In genomic region chr14:24216064-24216463, GRCm38 (mm10) we compare ENCODE assay signal across 15 mouse cellular contexts. TPM values are rescaled to one million over a fixed set of nuclear protein-coding genes. Genes with fewer than 3 reads are reported as not detected.
DNase-seq lines count a peak whose midpoint lies in the region; ATAC-seq and TF ChIP-seq lines count a peak whose summit lies in the region.
"Had no signal": no experiment of that assay in that cellular context is flagged by ENCODE, and none has a peak within 500 bp of the region (broad histone marks: within the 10 kb centered on the region; RNA-seq: fewer than 3 reads in every experiment).

No protein-coding gene starts in this region.

- no peak overlapping the region for H3K4me3 ChIP-seq in layer of hippocampus, adult 2 months
- no peak overlapping the region for H3K4me3 ChIP-seq in embryonic facial prominence, embryonic 15.5 days (replicated peaks)
- no peak overlapping the region for H3K4me3 ChIP-seq in limb, embryonic 12.5 days (replicated peaks)
- H3K4me3 ChIP-seq in hindbrain, embryonic 13.5 days, result no peak overlapping the region
- H3K4me3 ChIP-seq: gastrocnemius, adult 2 months; heart, embryonic 12.5 days; hindbrain, embryonic 15.5 days had no signal

- no peak for DNase-seq in layer of hippocampus, adult 2 months (ENCODE audit: low spot score in 2 of 2)
- DNase-seq in layer of hippocampus, adult 9-10 months (ENCODE audit: low spot score), result no peak
- peak; percentile 81 for DNase-seq in kidney, adult 9 months
- no peak for DNase-seq in thymus, postnatal 36 days
- DNase-seq in layer of hippocampus, adult 8-10 months (ENCODE audit: low spot score in 2 of 2), result no peak
- DNase-seq: cerebellum, postnatal 10 days; gastrocnemius, adult 2 months; liver, postnatal 0 days; midbrain, embryonic 14.5 days; right cerebral cortex, adult 18-20 months had no signal

- H3K4me1 ChIP-seq in embryonic facial prominence, embryonic 15.5 days, result peaks cover 84% of the 10 kb centered on the region
- H3K4me1 ChIP-seq in limb, embryonic 12.5 days (replicated peaks), result peaks cover 90% of the 10 kb centered on the region
- peaks cover 76% of the 10 kb centered on the region for H3K4me1 ChIP-seq in hindbrain, embryonic 13.5 days (replicated peaks)

- H3K36me3 ChIP-seq in embryonic facial prominence, embryonic 15.5 days, result no peaks in the 10 kb centered on the region
- H3K36me3 ChIP-seq in limb, embryonic 12.5 days, result no peaks in the 10 kb centered on the region
- no peaks in the 10 kb centered on the region for H3K36me3 ChIP-seq in hindbrain, embryonic 13.5 days
- H3K36me3 ChIP-seq: heart, embryonic 12.5 days; hindbrain, embryonic 15.5 days had no signal

- H3K4me2 ChIP-seq in embryonic facial prominence, embryonic 15.5 days (replicated peaks), result no peak overlapping the region
- no peak overlapping the region; the same call in 1 of the 2 replicates for H3K4me2 ChIP-seq in limb, embryonic 12.5 days
- H3K4me2 ChIP-seq in hindbrain, embryonic 13.5 days, result no peak overlapping the region
- H3K4me2 ChIP-seq: heart, embryonic 12.5 days; hindbrain, embryonic 15.5 days had no signal

- no peaks in the 10 kb centered on the region for H3K27me3 ChIP-seq in embryonic facial prominence, embryonic 15.5 days
- H3K27me3 ChIP-seq in limb, embryonic 12.5 days, result no peaks in the 10 kb centered on the region
- no peaks in the 10 kb centered on the region for H3K27me3 ChIP-seq in hindbrain, embryonic 13.5 days
- H3K27me3 ChIP-seq: heart, embryonic 12.5 days; hindbrain, embryonic 15.5 days had no signal

- no peaks in the 10 kb centered on the region for H3K9me3 ChIP-seq in embryonic facial prominence, embryonic 15.5 days (replicated peaks)
- H3K9me3 ChIP-seq in limb, embryonic 12.5 days, result no peaks in the 10 kb centered on the region
- H3K9me3 ChIP-seq in hindbrain, embryonic 13.5 days, result no peaks in the 10 kb centered on the region
- H3K9me3 ChIP-seq: heart, embryonic 12.5 days; hindbrain, embryonic 15.5 days had no signal

- peak overlapping the region; percentile 62; the same call in 1 of the 2 replicates for H3K27ac ChIP-seq in layer of hippocampus, adult 2 months
- no peak overlapping the region for H3K27ac ChIP-seq in embryonic facial prominence, embryonic 15.5 days (replicated peaks)
- H3K27ac ChIP-seq in limb, embryonic 12.5 days, result peak overlapping the region; percentile 56
- no peak overlapping the region for H3K27ac ChIP-seq in hindbrain, embryonic 13.5 days
- H3K27ac ChIP-seq: gastrocnemius, adult 2 months; hindbrain, embryonic 15.5 days had no signal

- H3K9ac ChIP-seq in embryonic facial prominence, embryonic 15.5 days, result no peak overlapping the region
- H3K9ac ChIP-seq in limb, embryonic 12.5 days (replicated peaks), result no peak overlapping the region
- no peak overlapping the region for H3K9ac ChIP-seq in hindbrain, embryonic 13.5 days
- H3K9ac ChIP-seq: hindbrain, embryonic 15.5 days; liver, postnatal 0 days had no signal

- 43% methylated on average over 4 of the region's 4 CpGs for WGBS in embryonic facial prominence, embryonic 15.5 days
- 21% methylated on average over 4 of the region's 4 CpGs for WGBS in limb, embryonic 12.5 days
- 54% methylated on average over 4 of the region's 4 CpGs for WGBS in hindbrain, embryonic 13.5 days

- no peak for TF ChIP-seq CTCF in layer of hippocampus, adult 2 months (conservative IDR thresholded peaks at IDR 0.05)

- peak; percentile 49; the same call in 1 of the 2 replicates for ATAC-seq in embryonic facial prominence, embryonic 15.5 days (ENCODE audit: insufficient number of reproducible peaks, low FRiP score, low TSS enrichment, low read depth)
- ATAC-seq in limb, embryonic 12.5 days (ENCODE audit: insufficient number of reproducible peaks, insufficient read depth, low FRiP score, low TSS enrichment, low read depth), result peak; percentile 26; the same call in 1 of the 2 replicates
- ATAC-seq in hindbrain, embryonic 13.5 days (ENCODE audit: low FRiP score), result no peak
- ATAC-seq: liver, postnatal 0 days had no signal

RNA-seq across cellular contexts. Expression of gene Dlg5, which starts 29.7 kb away (rescaled TPM):
- 10 to 100 TPM; 62.7 to 64.0 TPM for total RNA-seq in layer of hippocampus, adult 2 months (2021)
- 20.3 and 22.1 TPM in 2 replicates for polyA plus RNA-seq in embryonic facial prominence, embryonic 15.5 days (2015; fragmentation: Nextera tagmentation; extraction: Ambion mirVana)
- polyA plus RNA-seq in limb, embryonic 12.5 days (2016; fragmentation: Nextera tagmentation; extraction: Ambion mirVana), result 31.2 and 34.8 TPM in 2 replicates
- 18.7 and 20.5 TPM in 2 replicates for polyA plus RNA-seq in hindbrain, embryonic 13.5 days (2015; fragmentation: Nextera tagmentation; extraction: Ambion mirVana)
- 10 to 100 TPM; 52.5 to 67.9 (median 57.9) TPM for total RNA-seq in layer of hippocampus, adult 8-10 months (2022)

Comparison
In these comparisons a context has a peak if more than half of its experiments do, and no peak if none do; other contexts are left out.
1. H3K27ac ChIP-seq: peak in layer of hippocampus, adult 2 months (single experiment) and limb, embryonic 12.5 days (single experiment); none in embryonic facial prominence, embryonic 15.5 days (single experiment) and hindbrain, embryonic 13.5 days (single experiment).